Mouse (Mus musculus) lung, postnatal 10 days (tissue): ENCODE measurements around the gene Dpp7.

Experiments
- DNase-seq: peaks from one replicate; pipeline ENCODE4 v3.0.0; 2021

Gene Dpp7

GRCm38 (mm10) chr2:25356208-25357079 lies at the start of gene Dpp7:
Gene Dpp7 (minus strand): TSS chr2:25356359.
- peak; percentile 92 for DNase-seq

DNA sequence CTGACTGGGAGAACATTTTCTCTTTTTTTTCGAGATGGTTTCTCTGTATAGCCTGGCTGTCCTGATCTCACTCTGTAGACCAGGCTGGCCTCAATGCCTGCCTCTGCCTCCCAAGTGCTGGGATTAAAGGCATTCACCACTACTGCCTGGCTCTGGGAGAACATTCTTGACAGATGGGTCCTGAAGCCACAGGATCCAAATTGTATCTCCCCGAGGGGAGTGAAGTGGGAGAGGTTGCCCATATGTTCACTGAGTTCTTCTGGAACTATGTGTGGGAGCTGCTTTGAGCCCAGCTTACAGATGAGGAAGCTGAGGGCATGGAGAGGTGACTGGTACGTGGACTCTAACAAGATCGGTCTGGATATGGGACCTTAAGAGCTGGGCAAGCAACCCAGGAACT lies 47.8 kb upstream of the Dpp7 start:
- no peak for DNase-seq

DNA sequence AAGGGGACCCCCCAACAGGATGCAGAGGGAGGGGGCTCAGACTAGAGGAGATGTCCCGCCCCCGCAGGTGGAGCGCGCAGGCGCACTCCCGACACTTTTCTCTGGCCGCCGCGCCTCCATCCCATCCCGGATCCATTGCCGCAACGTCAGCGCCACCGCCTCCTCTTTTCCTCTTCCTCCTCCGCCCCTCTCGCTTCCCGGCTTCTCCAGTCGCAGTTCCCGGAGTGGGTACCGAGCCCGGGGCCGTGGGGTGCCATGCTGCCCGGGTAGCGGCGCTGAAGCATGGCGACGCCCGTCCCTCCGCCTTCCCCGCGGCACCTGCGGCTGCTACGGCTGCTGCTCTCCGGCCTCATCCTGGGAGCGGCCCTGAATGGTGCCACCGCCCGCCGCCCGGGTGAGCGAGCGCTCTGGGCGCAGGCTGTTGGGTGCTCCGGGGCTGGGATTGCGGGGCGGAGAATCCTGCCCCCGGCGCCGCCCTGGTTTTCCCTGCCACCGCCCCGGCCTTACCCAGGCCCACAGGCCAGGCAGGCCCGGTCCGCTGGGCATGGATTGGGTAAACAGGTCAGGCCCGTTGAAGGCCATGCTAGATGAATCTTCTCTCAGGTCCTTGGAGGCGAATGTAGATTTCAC lies 46.9 kb upstream of the Dpp7 start:
- peak; percentile 72 for DNase-seq

DNA sequence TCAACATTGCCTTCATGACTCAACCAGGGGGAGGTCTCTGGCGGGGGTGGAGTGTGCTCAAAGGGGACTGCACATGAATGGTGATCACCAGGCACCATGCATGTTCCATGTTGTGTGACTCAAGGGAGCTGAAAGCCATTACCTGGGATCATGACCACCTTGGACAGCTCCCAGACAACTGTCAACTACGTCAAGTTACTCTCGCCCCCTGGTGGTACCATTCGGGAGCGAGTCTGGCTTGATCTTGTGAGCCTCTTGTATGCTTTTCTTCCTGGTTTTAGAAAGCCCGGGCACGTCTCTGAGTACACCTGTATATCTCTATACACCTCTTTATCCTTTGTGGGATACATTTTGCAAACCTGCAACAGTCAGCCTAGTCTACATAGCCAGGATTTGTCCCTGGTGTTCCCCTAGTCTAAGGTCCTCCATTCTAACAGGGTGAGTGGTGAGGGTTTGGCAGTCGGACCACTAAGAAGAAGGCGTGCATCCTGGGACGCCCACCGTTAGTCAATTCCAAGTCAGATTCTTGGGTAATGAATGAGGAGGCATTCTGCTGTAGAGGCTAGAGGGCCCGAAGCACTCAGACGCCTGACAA lies 46.3 kb upstream of the Dpp7 start:
- peak; percentile 89 for DNase-seq

DNA sequence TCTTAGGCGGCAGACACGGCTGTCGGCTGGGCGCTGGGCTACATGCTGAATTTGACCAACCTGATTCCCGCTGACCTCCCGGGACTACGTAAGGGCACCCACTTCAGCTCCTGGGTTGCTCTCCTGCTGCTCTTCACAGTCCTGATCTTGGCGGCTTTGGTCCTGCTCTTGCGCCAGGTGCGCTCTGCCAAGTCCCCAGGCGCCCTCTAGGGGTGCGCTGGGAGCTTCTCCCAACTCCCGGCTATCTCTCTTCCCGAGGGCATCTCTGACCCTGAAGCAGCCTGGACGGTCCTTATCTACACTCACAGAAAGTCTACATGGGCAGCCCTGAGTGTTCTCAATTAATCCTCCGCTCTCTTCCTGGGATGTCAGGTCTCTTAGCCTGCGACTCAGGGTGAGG lies 44.6 kb upstream of the Dpp7 start:
- peak; percentile 62 for DNase-seq

- DNase-seq: no peak
Measured at GRCm38 (mm10) chr2:25400291-25400690, 44.1 kb upstream of the Dpp7 start.

DNA sequence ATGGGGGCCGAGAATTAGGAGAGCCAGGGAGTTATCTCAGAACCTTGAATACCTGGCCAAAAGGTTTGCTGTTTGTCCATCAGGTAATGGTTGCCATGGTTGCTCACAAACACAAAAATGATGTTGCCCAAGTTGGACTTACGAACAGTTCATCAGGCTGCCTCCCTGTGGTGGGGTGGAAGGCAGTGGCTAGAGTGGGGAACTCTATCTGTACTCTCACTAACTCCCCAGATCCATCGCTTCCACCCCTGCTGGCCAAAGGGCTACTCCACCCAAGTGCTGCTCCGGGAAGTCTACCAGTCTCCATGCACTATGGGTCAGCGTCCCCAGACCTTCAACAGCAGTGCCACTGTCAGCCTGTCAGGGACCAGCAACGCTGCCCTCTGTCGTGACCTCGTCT lies 42.9 kb upstream of the Dpp7 start, which contains the start of gene Npdc1:
Gene Npdc1 (plus strand): TSS at position 301 of the 400 bp plus-strand sequence.
- no peak for DNase-seq

- no peak for DNase-seq
Measured at GRCm38 (mm10) chr2:25398065-25398464, 41.9 kb upstream of the Dpp7 start.

DNA sequence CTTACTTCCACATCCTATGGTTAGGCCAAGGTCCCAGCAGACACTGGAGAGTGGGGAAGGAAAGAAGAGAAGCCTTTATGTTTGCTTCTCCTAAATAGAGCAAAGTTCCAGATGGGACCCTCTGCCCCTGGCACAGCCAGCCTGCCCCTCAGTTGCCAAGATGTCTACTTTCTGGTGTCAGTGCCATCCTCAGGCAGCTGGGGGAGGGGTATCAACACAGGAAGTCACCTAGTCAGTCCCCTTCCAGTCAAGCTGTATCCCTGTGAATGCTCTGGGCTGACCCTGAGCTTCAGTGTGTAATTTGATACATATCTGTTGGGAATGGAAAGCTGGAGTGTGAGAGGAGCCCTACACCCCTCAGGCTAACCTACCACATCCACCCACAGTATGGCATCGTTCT lies 40.9 kb upstream of the Dpp7 start:
- no peak for DNase-seq

DNA sequence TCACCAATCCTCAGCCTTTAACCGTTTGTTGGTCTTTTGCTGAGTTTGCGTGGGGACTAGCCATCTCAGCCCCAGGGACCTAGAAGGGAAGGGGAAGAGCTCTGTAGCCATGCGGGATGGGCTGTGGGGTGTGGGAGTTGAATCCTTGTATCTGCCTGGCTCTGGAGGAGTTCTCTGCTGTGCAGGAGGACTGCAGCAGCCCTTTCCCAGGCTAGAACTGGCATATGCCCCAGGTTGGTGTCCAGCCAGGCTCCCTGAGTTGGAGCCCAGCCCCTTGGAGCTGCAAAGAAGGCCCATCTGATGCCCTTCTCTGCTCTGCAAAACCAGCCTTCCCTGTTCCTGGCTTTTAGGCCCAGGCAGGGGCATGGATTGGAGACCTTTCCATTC lies 40.4 kb upstream of the Dpp7 start:
- no peak for DNase-seq

DNA sequence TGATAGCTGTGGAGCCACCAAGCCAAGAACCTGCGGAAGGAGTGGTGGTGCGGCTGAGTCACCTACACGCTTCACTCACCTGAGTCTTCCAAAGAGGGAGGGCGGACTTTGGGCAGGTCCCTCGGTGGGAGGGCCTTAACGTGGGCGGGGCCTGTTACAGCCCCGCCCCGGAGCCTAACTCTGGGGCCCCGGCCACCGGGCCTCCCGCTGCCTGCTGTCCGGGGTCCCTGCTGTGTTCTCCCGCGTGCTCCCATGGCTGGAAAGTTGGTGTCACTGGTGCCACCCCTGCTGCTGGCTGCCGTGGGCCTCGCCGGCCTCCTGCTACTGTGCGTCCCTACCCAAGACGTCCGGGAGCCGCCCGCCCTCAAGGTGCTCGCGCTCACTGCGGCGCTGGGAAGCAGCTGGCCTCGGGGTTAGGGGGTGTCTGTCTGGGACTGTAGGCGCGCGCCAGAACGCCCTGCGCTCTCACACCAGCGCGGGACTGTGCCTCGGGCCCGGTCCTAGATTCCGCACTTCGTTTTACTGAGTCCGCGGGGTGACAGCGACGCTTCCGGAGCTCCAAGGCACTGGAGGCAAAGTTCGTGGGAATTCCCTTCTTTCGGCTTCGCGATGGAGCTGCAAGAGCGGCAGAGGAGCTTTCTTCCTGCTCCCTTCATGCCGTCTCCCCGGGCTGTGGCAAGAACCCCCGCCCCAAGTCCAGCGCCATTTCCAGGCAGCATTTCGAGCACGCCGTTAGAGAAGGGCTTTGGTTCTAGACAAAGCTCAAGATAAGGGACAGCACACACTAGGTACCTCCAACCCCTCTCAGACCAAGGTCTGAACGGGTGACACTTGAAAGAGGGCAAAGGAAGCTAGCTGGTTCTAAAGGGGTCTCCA lies 39.8 kb upstream of the Dpp7 start, which contains the start of gene Entpd2:
Gene Entpd2 (plus strand): TSS at position 154 of the 876 bp plus-strand sequence.
- DNase-seq: peak; percentile 55

DNA sequence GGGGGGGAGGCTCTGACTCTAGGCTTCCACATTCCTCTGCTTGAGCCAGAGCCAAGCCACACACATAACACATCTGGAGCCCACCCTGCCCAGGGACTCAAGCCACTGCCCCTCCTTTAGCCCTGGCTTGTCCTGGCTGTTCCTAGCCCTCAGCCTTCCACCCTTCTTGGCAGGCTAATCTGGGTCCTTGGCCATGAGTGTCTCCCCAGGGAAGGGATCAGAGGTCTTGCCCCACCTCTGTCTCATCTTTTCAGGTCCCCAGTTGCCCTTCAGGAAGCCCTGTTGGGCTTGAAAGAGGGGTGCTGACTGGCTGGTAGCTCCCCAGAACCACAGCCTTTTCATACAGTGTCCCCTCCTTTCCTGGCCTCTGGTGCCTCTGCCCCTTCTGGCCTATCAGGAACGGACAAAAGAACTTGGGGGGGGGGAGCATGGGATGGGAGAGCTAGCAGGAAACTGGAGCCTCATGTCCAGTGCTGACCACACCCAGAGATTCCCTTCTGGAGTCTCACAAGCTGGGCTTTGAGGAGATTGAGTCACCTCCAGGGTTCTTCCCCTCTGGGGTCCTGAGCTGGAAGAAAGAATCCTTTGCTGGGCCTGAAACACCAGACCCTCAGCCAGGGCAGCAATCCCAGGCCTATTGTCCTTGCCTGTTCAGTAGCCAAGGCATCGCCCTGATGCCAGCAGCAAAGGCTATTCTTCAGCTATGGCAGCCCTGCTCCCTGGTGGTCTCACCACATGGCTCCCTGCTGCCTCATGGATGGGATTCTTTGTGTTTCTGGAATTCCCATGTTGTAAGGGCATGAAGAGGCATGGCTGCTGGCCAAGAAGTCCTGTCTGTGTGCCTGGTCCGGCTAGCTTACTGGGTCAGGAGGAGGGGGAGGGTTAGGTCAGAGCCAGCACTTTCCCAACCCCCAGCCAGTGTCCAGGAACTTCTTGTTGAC lies 38.4 kb upstream of the Dpp7 start:
- peak; percentile 28 for DNase-seq

GRCm38 (mm10) chr2:25391266-25391665 lies 35.1 kb upstream of the Dpp7 start:
- DNase-seq: no peak

GRCm38 (mm10) chr2:25384492-25384891 lies 28.3 kb upstream of the Dpp7 start:
- no peak for DNase-seq

GRCm38 (mm10) chr2:25376589-25376988 lies 20.4 kb upstream of the Dpp7 start:
- peak; percentile 69 for DNase-seq

- no peak for DNase-seq
Measured at GRCm38 (mm10) chr2:25373431-25373830, 17.3 kb upstream of the Dpp7 start.

DNA sequence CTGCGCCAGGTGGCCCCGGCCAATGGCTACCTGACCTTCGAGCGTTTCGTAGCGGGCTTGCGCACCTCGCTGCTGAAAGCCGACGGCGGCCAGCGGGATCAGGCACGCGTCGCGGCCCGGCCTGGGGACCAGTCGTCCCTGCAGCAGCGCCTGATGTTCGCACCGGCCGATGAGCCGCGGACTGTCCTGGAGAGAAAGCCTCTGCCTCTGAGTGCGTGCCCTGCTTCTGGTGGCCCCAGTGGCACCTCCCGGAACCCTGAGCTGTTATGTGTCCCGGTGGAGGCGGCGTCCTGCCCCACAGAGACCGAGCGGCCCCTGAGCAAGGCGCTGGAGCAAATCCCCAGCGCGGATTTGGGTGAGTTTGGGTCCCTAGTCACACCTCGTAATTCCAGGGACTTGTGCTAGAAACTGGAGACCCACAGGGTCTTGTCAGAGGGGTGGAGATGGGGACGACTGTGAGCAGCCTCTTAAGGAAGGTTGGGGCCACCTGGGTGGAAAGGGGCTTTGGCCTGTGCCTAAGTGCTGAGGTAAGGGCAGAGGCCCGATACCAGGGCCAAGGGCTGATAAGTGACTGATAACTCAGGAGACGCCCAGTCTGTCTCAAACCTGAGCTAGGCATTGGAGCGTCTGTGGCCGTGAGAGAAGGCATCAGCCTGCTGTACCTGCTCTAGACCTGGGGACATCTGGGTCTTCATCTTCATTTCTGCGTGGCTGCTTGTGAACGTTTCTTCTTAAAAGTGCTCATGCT lies 16.7 kb upstream of the Dpp7 start:
- no peak for DNase-seq

- peak; percentile 90 for DNase-seq
Measured at GRCm38 (mm10) chr2:25371764-25372643, 15.8 kb upstream of the Dpp7 start, which contains the start of gene Sapcd2. Gene Sapcd2 (plus strand): TSS chr2:25372321.

DNA sequence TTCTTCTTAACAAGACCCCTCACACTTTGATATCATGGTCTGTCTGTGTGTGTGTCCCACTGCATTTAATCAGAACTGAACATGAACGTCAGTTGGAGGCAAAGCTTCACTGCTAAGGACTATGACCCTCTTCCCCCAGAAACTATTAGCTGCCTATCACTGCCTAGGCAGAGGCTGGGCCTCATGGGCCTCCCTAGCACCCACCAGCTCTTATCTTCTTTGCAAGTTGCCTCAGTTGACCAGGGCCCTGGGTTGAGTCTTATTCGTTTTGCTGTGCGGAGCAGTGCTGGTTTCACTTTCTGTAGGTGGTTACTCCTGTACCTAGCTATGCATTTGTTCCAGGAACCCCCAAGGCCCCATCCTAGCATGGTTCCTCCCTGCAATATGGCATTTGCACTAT lies 13.8 kb upstream of the Dpp7 start:
- DNase-seq: no peak
